Mouse (Mus musculus): ENCODE results near the gene Cdyl.

Gene Cdyl

GRCm38 (mm10) chr13:35843383-35843782 lies 183.8 kb downstream of the Cdyl start:
- DNase-seq (ENCODE audit: low spot score): no peak

GRCm38 (mm10) chr13:35845306-35845705 lies 185.7 kb downstream of the Cdyl start:
- DNase-seq (ENCODE audit: low spot score): no peak

GRCm38 (mm10) chr13:35848694-35849093 lies 189.1 kb downstream of the Cdyl start:
- no peak for DNase-seq (ENCODE audit: low spot score)

- DNase-seq (ENCODE audit: low spot score): no peak
Observed at GRCm38 (mm10) chr13:35851581-35851980, 191.9 kb downstream of the Cdyl start.

GRCm38 (mm10) chr13:35852851-35853575 lies 193.4 kb downstream of the Cdyl start:
- DNase-seq (ENCODE audit: low spot score): no peak

- no peak for DNase-seq (ENCODE audit: low spot score)
Observed at GRCm38 (mm10) chr13:35857486-35857885, 197.9 kb downstream of the Cdyl start.

- no peak for DNase-seq (ENCODE audit: low spot score)
Observed at GRCm38 (mm10) chr13:35860916-35861315, 201.3 kb downstream of the Cdyl start.

- no peak for DNase-seq (ENCODE audit: low spot score)
Observed at GRCm38 (mm10) chr13:35870659-35871058, 211.0 kb downstream of the Cdyl start.

GRCm38 (mm10) chr13:35871107-35871506 lies 211.5 kb downstream of the Cdyl start:
- DNase-seq (ENCODE audit: low spot score): no peak

- no peak for DNase-seq (ENCODE audit: low spot score)
Observed at GRCm38 (mm10) chr13:35875396-35875795, 215.8 kb downstream of the Cdyl start.

- no peak for DNase-seq (ENCODE audit: low spot score)
Observed at GRCm38 (mm10) chr13:35878282-35878681, 218.6 kb downstream of the Cdyl start.

GRCm38 (mm10) chr13:35879068-35879467 lies 219.4 kb downstream of the Cdyl start:
- DNase-seq (ENCODE audit: low spot score): no peak

- DNase-seq (ENCODE audit: low spot score): no peak
Observed at GRCm38 (mm10) chr13:35879519-35879918, 219.9 kb downstream of the Cdyl start.

GRCm38 (mm10) chr13:35880555-35881046 lies 221.0 kb downstream of the Cdyl start:
- DNase-seq (ENCODE audit: low spot score): no peak

GRCm38 (mm10) chr13:35886121-35886725 lies 226.6 kb downstream of the Cdyl start:
- DNase-seq (ENCODE audit: low spot score): peak; percentile 58

GRCm38 (mm10) chr13:35892866-35893265 lies 233.2 kb downstream of the Cdyl start:
- no peak for DNase-seq (ENCODE audit: low spot score)

- peak; percentile 46 for DNase-seq (ENCODE audit: low spot score)
Observed at GRCm38 (mm10) chr13:35905378-35905777, 245.7 kb downstream of the Cdyl start.

- DNase-seq (ENCODE audit: low spot score): peak; percentile 94
Observed at GRCm38 (mm10) chr13:35905879-35906481, 246.3 kb downstream of the Cdyl start, which contains the start of gene Rpp40. Gene Rpp40 (minus strand): TSS chr13:35906359.

GRCm38 (mm10) chr13:35911476-35911875 lies 251.8 kb downstream of the Cdyl start:
- DNase-seq (ENCODE audit: low spot score): no peak
